Mouse (Mus musculus) frontal cortex, adult 2 months (tissue): ENCODE measurements around the gene Mpzl1. TPM values are rescaled to one million over a fixed set of nuclear protein-coding genes. Genes with fewer than 3 reads are reported as not detected.

Experiments
- DNase-seq, 2 experiments: peaks; one replicate each; pipeline ENCODE4 v3.0.0; 2022; ENCODE audit warnings: low spot score in 1 of 2; ENCODE audit errors: extremely low spot score in 1 of 2
- polyA plus RNA-seq: library from polyadenylated mRNA; depleted of rRNA; stranded (reverse); fragments of >200 nt; gene quantifications from 2 replicates; pipeline ENCODE4 v1.2.3, GENCODE M21; 2012; rRNA removed

Gene Mpzl1
- polyA plus RNA-seq, 1 experiment, result 41.7 TPM

DNA sequence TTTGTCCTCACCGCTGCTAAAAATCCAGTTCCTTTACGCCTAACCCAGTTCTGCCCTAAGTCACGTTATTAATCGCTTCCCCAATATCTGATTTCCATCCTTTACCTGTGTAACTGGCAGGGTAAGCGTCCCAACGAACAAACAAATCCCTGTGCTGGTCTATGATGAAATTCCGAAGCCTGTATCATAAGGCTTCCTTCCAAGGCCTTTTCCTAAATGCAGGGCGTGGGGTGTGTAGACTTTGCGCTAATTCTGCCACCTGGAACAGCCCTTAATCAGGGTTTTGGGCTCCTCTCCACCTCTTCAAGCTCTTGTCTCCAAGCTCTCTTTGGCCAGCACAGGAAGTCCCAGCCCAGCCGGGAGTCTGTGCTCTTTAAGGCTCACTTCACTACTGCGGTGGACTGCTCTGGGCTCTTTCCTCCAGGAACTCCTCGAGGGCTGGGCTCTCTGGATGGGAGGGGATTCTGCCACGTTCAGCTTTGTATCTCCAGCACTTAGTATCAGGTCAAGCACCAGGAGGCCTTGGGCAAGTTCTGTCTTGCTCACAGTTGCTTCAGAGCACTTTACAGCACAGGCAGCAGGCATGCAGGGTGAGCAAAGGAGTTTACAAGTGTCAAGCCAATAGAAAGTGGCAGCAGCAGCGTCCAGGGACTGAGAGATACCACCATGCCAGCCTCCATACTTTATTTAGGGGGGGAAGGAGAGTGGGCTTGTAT, 48.8 kb downstream of the Mpzl1 start:
- DNase-seq, result no peak

DNA sequence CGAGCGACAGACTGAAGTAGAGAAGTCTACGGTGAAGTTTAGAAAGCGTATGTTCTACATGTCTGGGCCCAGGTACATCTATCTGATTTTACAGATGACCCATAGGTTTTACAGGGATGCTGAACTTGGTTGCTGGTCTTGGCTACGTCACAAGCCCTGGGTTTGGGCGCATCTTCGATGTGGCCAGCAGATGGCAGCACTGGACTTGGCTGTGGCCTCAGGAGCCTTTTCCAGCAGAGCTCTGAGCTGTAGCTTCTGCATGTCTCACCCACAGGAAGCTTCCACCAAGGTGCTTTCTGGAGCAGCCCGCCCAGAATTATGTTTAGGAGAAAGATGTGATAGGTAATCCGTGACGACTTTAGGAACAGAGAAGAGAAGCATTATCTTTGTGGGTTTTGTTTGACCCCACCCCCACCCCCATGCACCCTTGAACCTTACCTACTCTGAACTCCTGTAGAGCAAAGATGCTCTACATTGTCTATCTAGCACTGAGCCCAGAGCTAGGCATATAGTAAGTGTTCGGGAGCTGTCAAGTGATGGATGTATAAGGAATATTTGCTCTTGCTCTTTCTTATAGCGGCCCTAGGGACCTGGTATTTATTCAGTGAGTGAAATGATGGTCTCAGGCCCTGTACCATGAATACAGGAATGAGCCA, 50.7 kb downstream of the Mpzl1 start:
- peak; percentile 72 to 95 for DNase-seq

DNA sequence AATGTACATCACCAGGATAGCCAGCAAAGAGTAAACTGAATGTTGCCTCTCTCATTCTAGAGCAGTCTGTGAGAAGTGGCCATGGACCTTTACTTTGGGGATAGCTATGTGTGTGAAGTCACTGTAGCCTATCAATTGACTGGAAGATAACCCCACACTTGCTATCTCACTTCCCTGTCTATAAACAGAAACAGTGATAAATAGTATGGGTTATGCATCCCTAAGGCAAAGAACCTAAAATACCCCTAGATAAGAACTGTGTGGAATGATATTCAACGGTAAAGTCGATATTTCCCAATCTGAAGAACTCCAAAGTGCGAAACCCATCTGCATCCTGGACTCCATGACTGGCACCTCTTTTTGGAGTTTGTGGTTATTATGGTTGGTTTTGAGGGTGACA, 53.1 kb downstream of the Mpzl1 start:
- no peak for DNase-seq

DNA sequence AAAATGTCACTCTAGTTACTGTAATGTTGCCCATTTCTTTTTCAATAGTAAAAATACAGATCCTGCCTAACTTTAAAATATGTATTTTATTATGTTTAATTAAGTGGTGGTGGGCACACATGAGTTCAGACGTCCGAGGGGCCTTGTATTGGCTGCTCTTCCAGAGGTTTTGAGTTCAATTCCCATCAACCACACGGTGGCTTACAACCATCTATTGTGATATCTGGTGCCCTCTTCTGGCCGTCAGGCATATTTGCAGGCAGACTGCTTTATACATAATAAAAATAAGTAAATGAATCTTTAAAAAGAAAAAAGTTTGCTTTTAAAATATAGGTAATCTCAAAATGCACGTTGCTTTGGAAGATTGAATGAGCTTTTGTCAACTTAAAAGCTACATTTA, 55.0 kb downstream of the Mpzl1 start:
- no peak for DNase-seq

DNA sequence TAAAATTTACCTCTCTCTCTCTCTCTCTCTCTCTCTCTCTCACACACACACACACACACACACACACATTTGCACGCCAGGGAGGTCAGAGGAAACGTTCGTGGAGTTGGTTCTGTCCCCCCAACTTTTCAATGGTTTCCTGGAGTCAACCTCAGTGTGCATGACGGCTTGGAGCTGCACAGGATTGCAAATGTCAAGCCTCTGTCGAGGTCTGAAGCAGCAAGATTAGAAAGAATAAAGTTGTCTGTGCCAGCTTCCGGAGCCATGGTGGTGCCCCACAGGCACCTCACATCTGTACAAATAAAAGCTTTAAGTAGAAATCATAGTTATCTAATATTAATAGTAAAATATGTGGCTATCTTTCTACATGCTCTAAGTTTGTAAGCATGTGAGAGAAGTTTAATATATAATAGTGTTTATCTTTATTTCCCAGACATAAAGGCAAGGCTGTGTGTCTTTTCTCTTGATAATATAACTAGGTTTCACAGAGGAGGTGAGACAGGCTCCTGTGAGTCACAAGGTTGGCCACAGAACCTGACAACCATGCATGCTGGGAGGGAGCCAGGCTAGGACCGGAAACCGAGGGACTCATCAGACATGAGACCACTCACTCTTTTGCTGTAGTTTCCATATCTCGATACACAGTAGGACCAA, 57.8 kb downstream of the Mpzl1 start:
- DNase-seq, result no peak

DNA sequence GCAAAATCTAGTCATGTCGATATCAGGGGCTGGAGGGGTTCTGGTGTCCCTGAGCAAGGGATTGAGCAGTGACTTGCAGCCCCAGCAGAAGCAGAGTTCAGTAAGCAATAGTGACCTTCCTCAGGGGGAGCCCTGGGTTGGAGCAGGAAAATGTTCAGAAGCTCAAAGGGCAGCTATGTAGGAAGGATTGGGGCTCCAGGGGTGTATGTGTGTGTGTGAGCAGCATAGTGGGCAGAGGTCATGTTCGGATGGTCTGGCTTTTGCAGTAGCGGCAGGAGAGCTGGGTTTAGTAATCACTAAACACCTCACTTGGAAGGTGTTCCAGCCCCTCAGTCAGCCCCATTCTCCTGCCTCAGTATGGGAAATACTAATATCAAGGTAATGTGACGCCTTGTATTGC, 58.3 kb downstream of the Mpzl1 start:
- no peak for DNase-seq

DNA sequence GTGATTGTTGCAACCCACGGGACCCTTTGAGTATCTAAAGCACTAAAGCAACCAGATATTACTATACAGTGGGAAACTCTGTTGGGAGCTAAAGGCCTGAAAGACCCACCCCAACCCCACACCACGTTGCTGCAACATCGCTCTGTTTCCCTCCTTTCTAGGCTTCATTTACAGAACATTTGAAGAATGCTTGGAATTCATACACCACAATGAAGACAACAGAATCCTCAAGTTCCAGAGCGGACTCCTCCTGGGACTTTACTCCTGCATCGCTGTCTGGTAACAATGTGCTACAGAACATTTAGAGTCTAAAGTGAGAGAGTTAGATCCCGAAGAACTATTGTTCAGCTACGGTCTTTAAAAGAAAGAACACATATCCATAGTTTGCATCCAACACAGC, 66.9 kb downstream of the Mpzl1 start:
- DNase-seq, result no peak

DNA sequence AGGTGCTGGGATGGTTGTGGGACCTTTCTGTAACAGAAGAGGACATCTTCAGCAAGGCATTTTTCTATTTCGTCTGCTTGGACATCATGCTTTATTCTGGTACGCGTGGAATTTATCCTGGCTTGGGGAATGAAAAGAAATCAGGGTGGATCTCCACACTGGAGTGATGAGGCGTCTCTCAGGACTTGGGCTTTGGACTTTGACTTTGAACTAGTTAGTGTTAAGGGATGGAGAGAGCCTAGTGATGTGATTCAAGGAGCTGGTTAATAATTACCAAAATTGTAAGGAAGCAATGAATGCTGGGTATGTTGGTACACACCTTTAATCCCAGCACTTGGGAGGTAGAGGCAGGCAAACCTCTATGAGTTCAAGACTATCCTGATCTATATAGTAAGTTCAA, 69.1 kb downstream of the Mpzl1 start:
- no peak for DNase-seq

DNA sequence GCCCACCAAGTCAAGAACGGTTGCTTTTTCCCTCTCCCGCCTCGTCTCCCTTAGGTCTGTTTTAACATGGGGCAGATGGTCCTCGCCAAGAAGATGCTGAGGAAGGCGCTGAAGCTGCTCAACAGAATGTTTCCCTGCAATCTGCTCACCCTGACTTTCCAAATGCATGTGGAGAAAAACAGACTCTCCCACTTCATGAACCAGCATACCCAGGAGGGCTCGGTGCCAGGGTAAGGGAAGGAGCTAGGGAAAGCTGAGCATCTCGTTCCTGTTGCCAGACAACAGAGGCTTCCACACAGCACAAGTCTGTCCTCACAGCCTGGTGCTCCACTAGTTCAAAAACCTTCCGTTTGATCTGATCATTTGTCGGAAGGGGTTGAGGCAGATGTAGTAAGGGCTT, 75.3 kb downstream of the Mpzl1 start:
- peak; percentile 79 to 86 for DNase-seq

DNA sequence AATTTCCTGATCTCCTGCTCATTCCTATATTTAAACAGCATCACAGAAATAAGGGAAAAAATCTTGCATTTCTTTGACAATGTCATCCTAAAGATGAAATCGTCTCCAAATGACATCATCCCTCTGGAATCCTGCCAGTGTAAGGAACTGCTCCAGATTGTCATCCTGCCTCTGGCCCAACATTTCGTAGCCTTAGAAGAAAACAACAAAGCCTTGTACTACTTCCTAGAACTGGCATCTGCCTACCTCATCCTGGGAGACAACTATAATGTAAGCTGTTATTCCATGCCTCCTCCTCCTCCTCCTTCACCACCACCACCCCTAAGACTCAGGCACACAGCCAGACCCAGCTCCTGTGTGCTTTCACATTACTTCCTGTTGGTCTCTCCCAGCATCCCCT, 77.6 kb downstream of the Mpzl1 start:
- peak; percentile 39 to 79 for DNase-seq

Other genes with a start within 250 kb of the Mpzl1 start
- gene Dcaf6, start 174.1 kb downstream of the Mpzl1 start, polyA plus RNA-seq, result 53.4 and 63.8 TPM in 2 replicates
- gene Mpc2, start 173.9 kb downstream of the Mpzl1 start, polyA plus RNA-seq, result 128 and 140 TPM in 2 replicates
- gene Adcy10, start 149.4 kb downstream of the Mpzl1 start, polyA plus RNA-seq, result 0.11 and 0.30 TPM in 2 replicates
- gene Rcsd1, start 75.2 kb upstream of the Mpzl1 start, polyA plus RNA-seq, result 6.2 and 6.8 TPM in 2 replicates
- gene Creg1, start 129.2 kb upstream of the Mpzl1 start, polyA plus RNA-seq, result 33.9 and 36.1 TPM in 2 replicates
- gene Cd247, start 154.1 kb upstream of the Mpzl1 start, polyA plus RNA-seq, result 0.26 and 0.44 TPM in 2 replicates